Mouse (Mus musculus): ENCODE results near the gene Timm23. TPM values are rescaled to one million over a fixed set of nuclear protein-coding genes. Genes with fewer than 3 reads are reported as not detected.
"Not testable (repeated sequence)": the region's sequence is repeated elsewhere in the genome, so short reads cannot be mapped to it uniquely, and the experiment has no call there.

Gene Timm23
- polyA plus RNA-seq, 1 experiment from 2014 or later = 251 TPM

DNA sequence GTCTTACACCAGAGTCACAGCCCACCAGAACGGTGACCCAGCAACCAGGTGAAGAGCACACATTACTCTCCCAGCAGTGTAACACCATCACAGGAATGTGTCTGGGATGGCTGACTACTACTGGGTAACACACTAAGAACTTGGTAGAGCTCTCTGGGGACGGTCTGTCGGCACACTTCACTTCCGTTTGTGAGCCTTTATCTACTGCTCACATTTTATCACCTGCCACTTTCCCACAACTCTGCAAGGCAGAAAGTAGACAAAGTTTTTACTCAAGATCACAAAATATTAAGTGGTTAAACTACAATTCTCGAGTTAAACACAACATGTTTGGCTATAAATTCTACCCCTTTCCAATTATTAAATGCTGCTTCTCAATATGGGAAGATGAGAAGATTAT is 9.8 kb downstream of the Timm23 start:
- no peak for ATAC-seq (ENCODE audit: insufficient read depth, low FRiP score)
- H3K4me2 ChIP-seq (ENCODE audit: low read depth, low read length) = no peak overlapping the region
- no peaks in the 10 kb centered on the region for H3K27me3 ChIP-seq (ENCODE audit: control insufficient read depth, insufficient read depth, low read length)
- WGBS = 89% methylated on average over 5 of the region's 5 CpGs
- no peak overlapping the region for H3K9ac ChIP-seq (ENCODE audit: low read length)
- no peaks in the 10 kb centered on the region for H3K9me3 ChIP-seq (replicated peaks; ENCODE audit: control insufficient read depth, low read length)
- H3K36me3 ChIP-seq (ENCODE audit: control insufficient read depth, insufficient read depth, low read length) = peaks cover 13% of the 10 kb centered on the region
- H3K4me1 ChIP-seq (ENCODE audit: control insufficient read depth, insufficient read depth, low read length) = 0 out of 2 replicates have a peak, but pooled peaks cover 2% of the 10 kb centered on the region
- H3K27ac ChIP-seq (ENCODE audit: low read length) = no peak overlapping the region
- H3K4me3 ChIP-seq (replicated peaks; ENCODE audit: low read length) = no peak overlapping the region

DNA sequence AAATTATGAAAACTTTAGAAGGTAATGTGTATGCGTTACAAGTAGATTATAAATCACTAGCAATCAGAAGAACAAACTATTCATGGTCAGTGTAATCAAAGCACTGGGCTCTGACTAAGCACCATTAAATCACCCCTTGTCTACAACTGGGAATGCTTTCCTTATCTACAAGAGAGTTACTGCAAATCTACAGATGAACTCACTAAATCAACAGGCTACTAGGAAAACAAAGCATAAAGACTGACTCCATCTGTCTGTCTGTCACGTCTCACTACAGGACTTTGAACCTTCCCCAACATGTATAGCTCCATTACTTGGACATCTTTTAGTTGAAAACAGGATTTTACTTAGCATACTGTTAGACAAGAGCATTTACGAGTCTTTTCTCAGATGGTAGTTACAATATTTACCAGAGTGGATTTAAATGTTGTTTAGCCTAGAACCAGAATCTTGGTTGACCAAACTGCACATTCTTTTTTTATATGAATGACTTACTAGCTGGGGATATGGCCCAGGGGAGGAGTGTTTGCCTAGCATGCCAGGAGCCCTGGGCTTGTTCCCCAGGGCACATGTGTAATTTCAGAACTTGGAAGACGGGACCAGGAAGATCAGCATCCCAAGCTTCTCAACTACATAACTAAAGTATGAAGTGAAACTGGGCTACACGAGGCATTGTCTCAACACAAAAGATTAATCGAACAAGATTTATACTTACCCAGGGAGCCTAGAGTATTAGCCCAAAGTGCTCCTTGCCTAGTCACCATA is 10.9 kb downstream of the Timm23 start:
- no peaks in the 10 kb centered on the region for H3K27me3 ChIP-seq (ENCODE audit: control insufficient read depth, insufficient read depth, low read length)
- H3K9ac ChIP-seq (ENCODE audit: low read length) = no peak overlapping the region
- no peak overlapping the region for H3K4me3 ChIP-seq (replicated peaks; ENCODE audit: low read length)
- no peaks in the 10 kb centered on the region for H3K9me3 ChIP-seq (replicated peaks; ENCODE audit: control insufficient read depth, low read length)
- 0 out of 2 replicates have a peak, but pooled peaks cover 2% of the 10 kb centered on the region for H3K4me1 ChIP-seq (ENCODE audit: control insufficient read depth, insufficient read depth, low read length)
- H3K27ac ChIP-seq (ENCODE audit: low read length) = no peak overlapping the region
- H3K36me3 ChIP-seq (ENCODE audit: control insufficient read depth, insufficient read depth, low read length) = peaks cover 12% of the 10 kb centered on the region; the same call in 1 of the 2 replicates
- WGBS = 71% methylated on average over 6 of the region's 6 CpGs
- H3K4me2 ChIP-seq (ENCODE audit: low read depth, low read length) = no peak overlapping the region
- ATAC-seq (ENCODE audit: insufficient read depth, low FRiP score) = peak; percentile 44; the same call in 1 of the 2 replicates

DNA sequence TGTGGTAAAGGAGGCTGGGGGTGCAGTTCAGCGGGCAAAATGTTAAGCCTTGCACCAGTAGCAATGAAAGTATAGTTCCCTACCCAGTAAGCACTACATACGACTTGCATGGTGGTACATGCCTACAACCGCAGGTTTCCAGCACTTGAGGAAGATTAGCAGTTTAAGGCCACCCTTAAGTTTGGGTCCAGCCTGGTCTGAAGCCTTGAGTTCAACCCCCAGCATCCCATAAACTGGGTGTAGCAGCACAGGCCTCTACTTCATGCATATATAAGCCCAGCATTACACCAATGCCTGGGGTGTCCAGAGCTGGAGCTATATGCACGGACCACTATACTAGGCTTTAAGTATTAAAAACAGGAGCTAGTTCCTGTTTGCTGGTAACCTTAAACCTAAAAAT is 17.9 kb downstream of the Timm23 start:
- peaks cover 36% of the 10 kb centered on the region for H3K36me3 ChIP-seq (ENCODE audit: control insufficient read depth, insufficient read depth, low read length)
- H3K9me3 ChIP-seq (replicated peaks; ENCODE audit: control insufficient read depth, low read length) = no peaks in the 10 kb centered on the region
- no peak overlapping the region for H3K4me2 ChIP-seq (ENCODE audit: low read depth, low read length)
- H3K9ac ChIP-seq (ENCODE audit: low read length) = no peak overlapping the region
- H3K4me1 ChIP-seq (ENCODE audit: control insufficient read depth, insufficient read depth, low read length) = no peaks in the 10 kb centered on the region
- WGBS = 92% methylated on average over 4 of the region's 4 CpGs
- ATAC-seq (ENCODE audit: insufficient read depth, low FRiP score) = no peak
- H3K4me3 ChIP-seq (replicated peaks; ENCODE audit: low read length) = no peak overlapping the region
- no peaks in the 10 kb centered on the region for H3K27me3 ChIP-seq (ENCODE audit: control insufficient read depth, insufficient read depth, low read length)
- H3K27ac ChIP-seq (ENCODE audit: low read length) = no peak overlapping the region

DNA sequence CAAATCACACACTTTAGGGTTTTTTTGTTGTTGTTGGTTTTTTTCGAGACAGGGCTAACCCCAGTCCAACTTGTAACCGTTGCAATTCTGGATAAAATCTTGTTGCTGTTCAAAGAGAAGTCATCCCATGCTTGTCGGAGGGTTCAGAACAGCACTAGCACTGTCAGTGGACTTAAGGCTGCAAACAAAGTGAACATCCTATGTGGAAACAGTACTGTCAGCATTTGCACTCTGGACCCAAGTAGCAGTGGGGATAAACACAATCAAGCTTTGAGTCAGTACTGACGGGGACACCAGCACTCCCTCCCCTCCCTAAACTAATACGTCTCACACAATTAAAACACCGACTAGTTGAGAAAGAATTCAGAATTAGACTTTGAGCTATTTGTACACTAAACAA is 20.8 kb downstream of the Timm23 start:
- WGBS = 88% methylated on average over 6 of the region's 6 CpGs
- Histone ChIP-seq H3K27ac (ENCODE audit: low read length) (no peak overlapping the region), H3K4me2 (ENCODE audit: low read depth, low read length) (no peak overlapping the region), H3K4me1 (ENCODE audit: control insufficient read depth, insufficient read depth, low read length) (no peaks in the 10 kb centered on the region), H3K9me3 (replicated peaks; ENCODE audit: control insufficient read depth, low read length) (no peaks in the 10 kb centered on the region), H3K27me3 (ENCODE audit: control insufficient read depth, insufficient read depth, low read length) (no peaks in the 10 kb centered on the region), H3K4me3 (replicated peaks; ENCODE audit: low read length) (no peak overlapping the region), H3K36me3 (ENCODE audit: control insufficient read depth, insufficient read depth, low read length) (peaks cover 26% of the 10 kb centered on the region), H3K9ac (ENCODE audit: low read length) (no peak overlapping the region)
- ATAC-seq (ENCODE audit: insufficient read depth, low FRiP score) = no peak

DNA sequence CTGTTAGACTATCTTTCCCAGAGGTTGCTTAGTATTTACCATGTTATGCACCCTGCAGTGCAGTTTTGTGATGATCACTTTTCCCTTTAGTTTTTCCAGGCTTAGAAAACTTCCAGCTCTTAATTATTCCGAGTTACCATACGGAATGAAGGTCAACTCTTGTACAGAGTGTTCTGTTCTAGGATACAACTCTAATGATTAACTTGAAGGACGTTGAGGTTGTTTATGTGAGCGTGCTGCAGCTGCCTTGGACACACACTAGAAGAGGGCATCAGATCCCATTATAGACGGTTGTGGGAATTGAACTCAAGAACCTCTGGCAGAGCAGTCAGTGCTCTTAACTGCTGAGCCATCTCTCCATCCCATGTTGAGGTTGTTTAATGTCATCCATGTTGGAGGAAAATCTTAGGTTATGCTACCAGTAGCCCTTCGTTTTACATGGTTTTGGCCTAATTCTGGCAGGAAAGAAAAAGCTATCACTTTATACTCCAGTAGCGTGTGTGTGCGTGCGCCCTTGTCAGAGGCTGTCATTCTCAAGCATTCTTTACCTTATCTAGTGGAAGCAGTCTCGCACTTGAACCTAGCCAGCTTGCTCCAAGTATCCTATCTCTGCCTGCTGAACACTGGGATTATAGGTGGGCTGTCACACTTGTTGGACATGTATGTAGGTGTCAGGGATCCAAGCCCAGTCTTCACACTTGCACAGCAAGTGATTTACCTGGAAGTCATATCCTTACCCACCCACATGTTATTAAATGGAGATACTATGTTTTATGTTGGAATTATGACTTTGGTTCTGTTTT is 22.1 kb downstream of the Timm23 start:
- no peak for ATAC-seq (ENCODE audit: insufficient read depth, low FRiP score)
- Histone ChIP-seq H3K4me2 (ENCODE audit: low read depth, low read length) (no peak overlapping the region), H3K9ac (ENCODE audit: low read length) (no peak overlapping the region), H3K9me3 (replicated peaks; ENCODE audit: control insufficient read depth, low read length) (no peaks in the 10 kb centered on the region), H3K36me3 (ENCODE audit: control insufficient read depth, insufficient read depth, low read length) (peaks cover 24% of the 10 kb centered on the region), H3K27ac (ENCODE audit: low read length) (no peak overlapping the region), H3K4me1 (ENCODE audit: control insufficient read depth, insufficient read depth, low read length) (no peaks in the 10 kb centered on the region), H3K4me3 (replicated peaks; ENCODE audit: low read length) (no peak overlapping the region), H3K27me3 (ENCODE audit: control insufficient read depth, insufficient read depth, low read length) (no peaks in the 10 kb centered on the region)
- WGBS = 85% methylated on average over 10 of the region's 10 CpGs

DNA sequence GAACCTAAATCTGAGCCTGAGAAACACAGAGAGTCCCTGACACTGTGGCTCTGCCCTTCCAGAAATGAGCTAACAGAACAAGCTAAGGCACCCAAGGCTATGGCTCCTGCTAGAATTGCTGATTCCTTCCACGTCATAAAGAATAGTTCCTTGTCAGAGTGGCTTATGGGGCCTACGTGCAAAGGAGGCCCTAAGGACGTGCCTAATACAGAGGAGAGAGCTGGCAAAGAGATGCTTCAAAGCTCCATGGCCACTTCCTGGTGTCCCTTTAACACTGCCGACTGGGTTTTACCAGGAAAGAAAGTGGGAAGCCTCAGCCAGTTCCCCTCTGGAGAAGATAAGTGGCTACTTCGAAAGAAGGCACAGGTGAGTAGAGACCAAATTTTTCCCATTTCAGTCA is 25.1 kb downstream of the Timm23 start:
- H3K4me3 ChIP-seq (replicated peaks; ENCODE audit: low read length); H3K4me2 ChIP-seq (ENCODE audit: low read depth, low read length); H3K9ac ChIP-seq (ENCODE audit: low read length); H3K27me3 ChIP-seq (ENCODE audit: control insufficient read depth, insufficient read depth, low read length); H3K9me3 ChIP-seq (replicated peaks; ENCODE audit: control insufficient read depth, low read length); H3K27ac ChIP-seq (ENCODE audit: low read length); H3K4me1 ChIP-seq (ENCODE audit: control insufficient read depth, insufficient read depth, low read length); ATAC-seq (ENCODE audit: insufficient read depth, low FRiP score): not testable (repeated sequence)
- 90% methylated on average over 4 of the region's 5 CpGs for WGBS
- peaks cover 14% of the 10 kb centered on the region for H3K36me3 ChIP-seq (ENCODE audit: control insufficient read depth, insufficient read depth, low read length)

DNA sequence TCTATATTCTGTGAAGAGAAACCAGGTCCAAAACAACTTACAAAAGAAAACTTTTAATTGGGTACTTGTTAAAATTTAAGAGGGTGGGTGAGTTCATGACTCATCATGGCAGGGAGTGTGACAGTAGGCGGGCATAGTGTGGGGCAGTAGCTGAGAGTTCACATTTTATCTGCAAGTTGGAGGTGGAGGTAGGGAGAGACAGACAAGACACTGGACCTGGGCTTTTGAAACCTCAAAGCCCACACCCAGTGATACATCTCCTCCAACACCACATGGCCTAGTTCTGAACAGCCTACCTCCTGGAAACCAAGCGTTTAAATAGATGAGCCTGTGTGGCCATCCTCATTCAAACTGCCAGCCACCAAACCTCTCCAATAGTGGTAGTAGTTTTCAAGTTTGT is 26.4 kb downstream of the Timm23 start:
- Histone ChIP-seq H3K36me3 (ENCODE audit: control insufficient read depth, insufficient read depth, low read length) (peaks cover 13% of the 10 kb centered on the region; the same call in 1 of the 2 replicates), H3K9me3 (replicated peaks; ENCODE audit: control insufficient read depth, low read length) (no peaks in the 10 kb centered on the region)

DNA sequence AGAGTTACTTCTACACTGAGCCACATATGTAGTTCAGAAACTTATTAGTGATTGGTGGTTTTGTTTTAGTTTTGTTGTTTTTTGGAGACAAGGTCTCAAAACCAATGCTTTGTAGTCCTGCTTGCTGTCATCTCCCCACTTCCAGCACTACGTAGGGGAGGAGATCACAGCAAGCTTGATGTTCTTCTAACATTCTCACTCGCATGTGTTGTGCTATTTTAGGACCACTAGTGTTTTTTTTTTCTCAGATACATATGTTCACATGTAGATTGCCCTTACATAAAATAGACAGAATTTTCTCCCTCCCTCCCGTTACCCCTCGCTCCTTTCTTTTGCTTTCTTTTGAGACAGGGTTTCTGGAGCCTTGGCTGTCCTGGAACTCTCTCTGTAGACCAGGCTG is 31.6 kb downstream of the Timm23 start:
- WGBS = 94% methylated on average over 4 of the region's 4 CpGs
- Histone ChIP-seq H3K27me3 (ENCODE audit: control insufficient read depth, insufficient read depth, low read length) (no peaks in the 10 kb centered on the region), H3K36me3 (ENCODE audit: control insufficient read depth, insufficient read depth, low read length) (peaks cover 5% of the 10 kb centered on the region; the same call in 1 of the 2 replicates), H3K4me2 (ENCODE audit: low read depth, low read length) (no peak overlapping the region), H3K4me1 (ENCODE audit: control insufficient read depth, insufficient read depth, low read length) (peaks cover 20% of the 10 kb centered on the region), H3K4me3 (replicated peaks; ENCODE audit: low read length) (no peak overlapping the region), H3K9ac (ENCODE audit: low read length) (no peak overlapping the region), H3K9me3 (replicated peaks; ENCODE audit: control insufficient read depth, low read length) (no peaks in the 10 kb centered on the region), H3K27ac (ENCODE audit: low read length) (no peak overlapping the region)
- no peak for ATAC-seq (ENCODE audit: insufficient read depth, low FRiP score)

More for the DNA sequence above, 26.4 kb downstream of the Timm23 start:
- Histone ChIP-seq H3K4me3 (replicated peaks; ENCODE audit: low read length) (no peak overlapping the region), H3K4me1 (ENCODE audit: control insufficient read depth, insufficient read depth, low read length) (no peaks in the 10 kb centered on the region), H3K9ac (ENCODE audit: low read length) (no peak overlapping the region), H3K27ac (ENCODE audit: low read length) (no peak overlapping the region), H3K4me2 (ENCODE audit: low read depth, low read length) (no peak overlapping the region), H3K27me3 (ENCODE audit: control insufficient read depth, insufficient read depth, low read length) (no peaks in the 10 kb centered on the region)
- no peak for ATAC-seq (ENCODE audit: insufficient read depth, low FRiP score)
- 85% methylated on average over 2 of the region's 2 CpGs for WGBS

DNA sequence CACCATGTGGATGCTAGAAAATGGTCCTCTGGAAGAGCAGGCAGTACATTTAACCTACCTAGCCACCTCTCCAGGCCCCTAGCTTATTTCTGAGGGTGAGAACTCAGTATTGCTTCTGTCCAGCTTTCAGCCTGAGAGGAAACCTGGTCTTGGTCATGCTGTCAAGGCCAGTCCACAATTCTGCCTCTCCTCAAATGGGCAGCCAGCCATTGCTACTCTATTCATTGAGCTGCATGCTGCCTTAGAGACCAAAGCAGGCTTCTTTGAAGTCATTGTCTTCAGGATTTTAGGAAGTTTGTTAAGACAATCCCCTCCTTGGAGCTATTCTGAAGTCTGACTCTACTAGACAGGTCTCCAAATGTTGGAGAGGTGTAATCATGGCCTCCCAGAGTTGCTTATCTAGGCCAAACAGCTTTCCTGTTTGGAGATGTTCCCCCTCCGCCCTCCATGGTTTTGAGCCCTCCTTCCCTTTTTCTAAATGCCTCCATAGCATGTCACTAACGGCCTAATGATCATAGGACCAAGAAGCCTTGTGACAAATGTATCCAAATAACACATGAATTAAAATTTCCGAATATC is 33.0 kb downstream of the Timm23 start:
- Histone ChIP-seq H3K27ac (ENCODE audit: low read length) (no peak overlapping the region), H3K9ac (ENCODE audit: low read length) (no peak overlapping the region), H3K4me1 (ENCODE audit: control insufficient read depth, insufficient read depth, low read length) (peaks cover 31% of the 10 kb centered on the region), H3K4me2 (ENCODE audit: low read depth, low read length) (no peak overlapping the region), H3K36me3 (ENCODE audit: control insufficient read depth, insufficient read depth, low read length) (peaks cover 2% of the 10 kb centered on the region; the same call in 1 of the 2 replicates), H3K27me3 (ENCODE audit: control insufficient read depth, insufficient read depth, low read length) (no peaks in the 10 kb centered on the region), H3K4me3 (replicated peaks; ENCODE audit: low read length) (no peak overlapping the region; the same call in 1 of the 2 replicates), H3K9me3 (replicated peaks; ENCODE audit: control insufficient read depth, low read length) (no peaks in the 10 kb centered on the region)
- ATAC-seq (ENCODE audit: insufficient read depth, low FRiP score) = no peak
- WGBS = 78% methylated on average over 3 of the region's 3 CpGs

Measured in stomach, embryonic 16.5 days (tissue).